Mouse (Mus musculus) hindlimb bud, embryonic 11.5 days (tissue): Measurements from ENCODE around the gene Bhlhe23.

ENCODE experiments used
- DNase-seq: peaks from one replicate; pipeline ENCODE4 v3.0.0-alpha.2; 2012; ENCODE audit warnings: low read depth, low spot score; ENCODE audit errors: extremely low spot score

Bhlhe23 gene

GRCm38 (mm10) chr2:180725856-180726629 lies 50.7 kb downstream of the Bhlhe23 start:
- no peak for DNase-seq

- no peak for DNase-seq
Measured at GRCm38 (mm10) chr2:180725414-180725778, 51.3 kb downstream of the Bhlhe23 start.

GRCm38 (mm10) chr2:180724585-180725413 lies 51.9 kb downstream of the Bhlhe23 start, which contains the start of gene Slc17a9:
Gene Slc17a9, plus strand, starts transcription at chr2:180725263.
- DNase-seq, result no peak
